Mouse (Mus musculus): Measurements from ENCODE around the gene Babam2.

DNA sequence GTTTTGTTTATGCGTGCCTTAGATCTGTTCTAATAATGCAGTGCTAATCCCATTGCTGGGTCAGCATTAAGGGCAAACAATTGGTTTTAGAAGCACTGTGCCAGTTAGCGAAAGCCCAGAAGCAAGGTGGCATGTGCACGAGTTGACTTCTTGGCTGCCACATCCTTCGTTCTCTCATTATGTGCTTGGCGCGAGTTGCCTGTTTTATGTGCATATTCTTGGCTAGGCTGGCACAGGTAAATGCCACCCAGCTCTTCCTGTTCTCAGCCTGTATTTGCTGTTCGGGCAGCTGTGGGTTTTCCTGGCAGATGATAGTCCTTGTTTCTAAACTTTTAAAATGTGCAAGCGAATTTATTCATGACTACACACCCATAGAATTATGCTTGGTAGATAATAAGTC is 262.4 kb downstream of the Babam2 start:
- TF ChIP-seq CTCF (IDR thresholded peaks at IDR 0.05; ENCODE audit: low read depth, low read length) (no peak), POLR2AphosphoS5 (IDR thresholded peaks at IDR 0.05; ENCODE audit: insufficient replicate concordance, low read depth, low read length) (no peak), GATA1 (IDR thresholded peaks at IDR 0.05; ENCODE audit: borderline replicate concordance, low read length) (no peak), TAL1 (conservative IDR thresholded peaks at IDR 0.05; ENCODE audit: low read depth, low read length) (no peak), GATA2 (IDR thresholded peaks at IDR 0.05; ENCODE audit: borderline replicate concordance, low read depth, low read length) (no peak)
